Mouse (Mus musculus) thymus, adult 18-20 months (tissue): Measurements from ENCODE around the gene Magi3.
A peak's percentile ranks its signal among the peaks of the same experiment; 100 is the strongest.

Source experiments
- DNase-seq, 2 experiments: peaks; one replicate each; pipeline ENCODE4 v3.0.0; 2022; ENCODE audit warnings: mixed read lengths in 2 of 2

Magi3 gene

DNA sequence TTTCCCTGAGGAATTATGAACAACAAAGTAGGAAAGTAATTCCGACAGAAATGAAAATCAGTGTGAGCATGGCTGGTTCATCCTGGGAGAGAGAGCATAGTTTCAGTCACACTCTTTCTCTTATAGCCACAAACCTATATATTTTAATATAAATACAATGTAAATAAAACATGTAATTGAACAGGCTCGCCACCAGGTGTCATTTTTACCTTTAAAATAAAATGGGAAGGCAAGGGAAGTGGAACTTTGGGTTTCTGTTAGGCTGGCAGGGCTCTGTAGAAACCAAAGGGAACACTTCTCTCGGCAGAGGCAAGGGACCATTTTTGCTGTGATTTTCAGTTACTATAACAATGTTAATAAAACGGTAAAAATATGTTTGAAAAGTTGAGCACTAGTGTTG, 200.7 kb downstream of the Magi3 start:
- no peak for DNase-seq

DNA sequence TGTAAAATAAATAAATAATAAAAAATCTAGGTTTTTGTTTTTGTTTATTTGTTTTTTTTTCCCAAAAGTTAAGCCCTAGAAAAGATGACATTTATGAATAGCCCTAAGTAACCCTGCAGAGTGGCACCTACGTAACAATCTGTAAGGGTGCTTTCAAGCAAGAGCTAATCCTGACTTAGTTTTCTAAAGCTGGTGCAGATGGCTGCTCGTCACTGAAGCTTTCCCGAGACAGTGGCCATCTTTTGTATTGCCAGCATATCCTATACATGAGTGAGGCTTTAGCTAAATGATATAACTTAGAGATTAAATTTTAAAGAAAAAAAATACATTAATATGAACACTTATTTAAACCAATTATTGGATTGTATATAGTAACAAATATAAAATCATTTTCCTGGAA, 202.2 kb downstream of the Magi3 start:
- no peak for DNase-seq

DNA sequence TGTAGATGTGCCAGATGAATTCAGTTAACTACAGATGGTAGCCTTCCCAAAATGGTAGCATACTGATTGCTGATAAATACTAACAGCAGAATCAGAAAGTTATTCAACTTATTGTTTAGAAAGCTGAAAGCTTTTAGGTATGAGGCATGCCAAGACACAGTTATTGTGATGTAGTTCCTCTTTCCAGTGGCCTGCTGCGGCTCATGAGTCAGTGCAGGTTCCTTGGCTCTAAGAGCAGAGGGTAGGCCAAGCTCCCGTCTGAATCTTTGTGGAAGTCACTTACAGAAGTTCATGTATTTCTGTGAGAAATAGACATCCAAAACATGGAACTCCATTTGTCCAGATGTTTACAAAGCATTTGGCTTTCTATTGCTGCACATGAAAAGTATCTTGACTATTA, 208.2 kb downstream of the Magi3 start:
- no peak for DNase-seq

DNA sequence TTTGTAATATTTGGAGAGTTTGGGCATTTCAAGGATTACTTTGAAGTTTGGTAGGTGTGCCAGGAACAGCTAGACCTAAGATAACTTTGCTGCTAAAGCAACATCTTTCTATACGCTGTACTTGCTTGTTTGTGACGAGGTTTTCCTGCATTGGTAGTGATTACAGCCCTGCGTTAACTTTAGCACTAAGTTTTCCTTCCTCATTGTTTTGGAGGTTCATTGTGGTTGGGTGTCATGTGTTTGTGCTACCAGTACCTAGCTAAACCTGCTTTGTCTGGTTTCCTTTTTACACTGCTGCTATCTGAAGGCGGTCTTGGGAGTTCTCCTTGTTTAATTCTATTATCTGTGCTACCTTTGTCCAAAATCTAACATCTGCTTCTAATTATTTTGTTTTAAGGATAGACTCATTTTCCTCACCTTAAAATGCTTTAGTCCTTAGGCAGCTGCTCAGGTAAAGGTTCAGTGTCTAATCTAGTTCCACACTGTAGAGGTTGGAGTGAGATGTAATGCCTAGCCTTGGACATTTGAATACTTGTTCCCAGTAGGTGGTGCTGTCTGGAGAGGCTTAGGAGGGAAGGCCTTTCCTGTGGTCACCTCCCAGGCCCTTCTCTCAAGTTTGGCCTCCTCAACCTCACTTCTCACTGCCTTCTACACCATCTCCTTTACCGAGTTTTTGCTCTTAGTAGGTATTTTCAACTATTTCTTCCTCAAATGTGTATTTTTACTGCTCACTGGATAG, 210.1 kb downstream of the Magi3 start:
- no peak for DNase-seq

DNA sequence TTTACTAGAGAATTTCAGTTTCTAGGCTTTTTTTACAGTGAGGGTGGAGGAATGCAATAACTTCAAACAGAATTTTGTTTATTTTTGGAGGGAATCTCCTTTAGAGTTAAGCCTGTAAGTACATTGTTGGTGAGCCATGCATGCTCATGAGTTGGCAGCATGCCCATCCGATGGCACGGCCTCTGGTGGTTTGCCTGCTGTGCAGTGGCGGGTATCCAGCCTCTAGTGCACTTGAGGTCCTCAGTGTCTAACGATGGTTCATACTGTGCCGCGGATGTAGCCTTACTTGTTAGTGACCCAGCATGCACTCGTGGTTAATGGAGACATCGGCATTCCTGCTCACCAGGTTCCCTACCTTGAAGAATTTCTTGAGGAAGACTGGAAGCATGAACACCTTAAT, 212.7 kb downstream of the Magi3 start:
- no peak for DNase-seq

DNA sequence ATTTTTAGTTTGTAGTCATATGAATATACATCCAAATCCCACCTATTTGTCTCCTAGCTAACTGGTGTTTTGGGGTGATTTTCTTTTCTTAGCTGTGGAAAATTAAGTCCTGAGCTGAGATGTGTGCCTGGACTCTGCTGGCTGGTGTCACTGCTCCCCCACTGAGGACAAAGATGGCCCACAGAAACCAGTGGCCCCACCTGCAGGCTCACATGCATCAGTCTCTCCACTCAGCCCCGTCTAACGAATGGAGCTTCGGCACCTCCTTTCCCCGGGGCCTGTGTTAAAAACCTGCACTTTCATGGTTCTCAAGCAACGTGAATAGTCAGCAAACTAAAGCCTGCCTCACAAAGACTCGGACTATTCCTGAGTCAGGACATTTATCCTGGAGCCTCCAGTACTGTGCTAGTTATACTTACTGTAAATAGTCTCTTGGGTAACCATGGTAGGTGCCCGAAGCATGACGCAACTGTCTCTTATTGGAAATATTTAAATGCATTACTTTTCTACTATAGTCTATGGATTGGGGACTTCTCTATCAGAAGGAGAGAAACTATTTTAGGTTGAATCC, 213.2 kb downstream of the Magi3 start:
- no peak for DNase-seq

DNA sequence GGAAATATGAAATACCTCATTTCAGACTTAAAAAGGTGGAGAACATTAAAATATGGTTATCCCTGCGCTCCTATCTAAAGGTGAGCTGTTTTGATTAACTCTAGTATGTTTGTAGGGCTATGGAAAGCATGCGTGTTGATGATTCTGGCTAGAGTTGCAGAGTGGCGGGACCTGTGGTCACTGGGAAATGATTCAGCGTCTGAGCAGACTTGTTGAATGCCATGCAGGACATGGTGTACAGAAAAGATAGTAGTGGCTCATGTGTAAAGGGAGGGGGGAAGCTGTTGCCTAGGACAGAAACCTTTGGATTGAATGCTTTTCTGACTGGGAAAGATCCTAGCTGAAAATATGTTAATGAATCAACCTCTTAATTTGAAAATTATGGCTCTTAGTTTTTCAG, 221.4 kb downstream of the Magi3 start:
- no peak for DNase-seq

DNA sequence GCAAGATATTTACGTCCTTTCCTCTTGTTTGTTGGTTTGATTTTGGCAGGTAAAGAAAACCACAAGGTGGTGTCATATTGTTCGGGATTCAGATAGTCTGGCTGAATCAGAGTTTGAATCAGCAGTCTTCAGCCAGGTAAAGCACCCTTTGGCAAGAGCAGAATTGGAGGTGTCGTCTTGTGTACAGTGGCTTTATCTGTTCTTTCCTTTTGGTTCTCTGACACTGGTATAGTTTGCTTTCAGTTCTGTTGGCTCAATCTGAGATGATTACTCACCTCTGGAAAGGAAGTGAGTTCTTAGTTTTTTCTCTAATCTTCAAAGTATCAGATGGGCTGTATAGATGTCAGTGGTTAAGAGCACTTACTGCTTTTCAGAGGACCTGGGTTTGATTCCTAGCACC, 228.9 kb downstream of the Magi3 start:
- DNase-seq, result no peak

DNA sequence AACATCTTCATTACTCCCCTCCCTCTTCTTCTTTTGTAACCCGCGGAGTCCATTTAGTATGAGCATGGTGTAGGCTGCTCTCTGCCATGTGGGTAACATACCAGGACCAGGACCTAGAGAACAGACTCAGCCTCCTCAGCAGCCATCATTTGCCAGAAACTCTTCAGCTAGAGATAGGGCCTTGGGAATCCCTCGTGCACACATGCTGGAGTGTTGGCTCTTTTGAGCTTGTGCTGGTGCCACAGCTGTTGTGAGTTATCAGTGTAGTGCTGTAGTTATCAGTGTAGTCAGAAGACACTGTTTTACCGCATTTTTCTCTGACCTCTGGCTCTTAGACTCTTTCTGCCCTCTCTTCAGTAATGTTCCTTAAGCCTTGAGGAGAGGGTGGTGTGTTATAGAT, 230.8 kb downstream of the Magi3 start:
- no peak for DNase-seq

DNA sequence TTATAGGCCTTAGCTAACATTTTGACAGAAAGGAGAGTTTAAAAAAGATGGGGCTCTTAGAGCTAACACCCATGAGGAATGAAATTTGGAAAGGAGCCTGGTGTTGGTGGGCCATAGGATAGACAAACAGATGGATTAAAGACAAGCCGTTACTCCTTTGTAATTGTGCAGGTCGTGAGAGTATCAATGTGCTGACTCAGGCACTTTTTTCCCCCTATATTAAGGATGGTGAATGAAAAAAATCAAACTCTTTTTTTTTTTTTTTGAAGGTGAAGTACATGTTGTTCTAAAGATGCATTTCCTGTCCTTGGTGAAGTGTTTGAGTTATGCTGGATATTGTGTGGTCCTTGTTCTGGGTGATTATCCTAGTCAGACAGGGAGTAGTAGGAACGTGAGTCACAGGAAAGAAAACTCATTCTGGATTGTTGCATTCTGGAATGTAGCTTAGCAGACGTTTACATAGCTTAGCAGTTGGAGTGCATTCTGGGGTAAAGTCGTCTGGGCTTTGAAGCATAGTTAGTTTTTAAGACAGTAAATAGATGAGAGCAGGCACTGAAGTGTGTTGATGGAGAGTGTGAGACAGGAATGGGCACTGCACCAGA, 232.2 kb downstream of the Magi3 start:
- no peak for DNase-seq

DNA sequence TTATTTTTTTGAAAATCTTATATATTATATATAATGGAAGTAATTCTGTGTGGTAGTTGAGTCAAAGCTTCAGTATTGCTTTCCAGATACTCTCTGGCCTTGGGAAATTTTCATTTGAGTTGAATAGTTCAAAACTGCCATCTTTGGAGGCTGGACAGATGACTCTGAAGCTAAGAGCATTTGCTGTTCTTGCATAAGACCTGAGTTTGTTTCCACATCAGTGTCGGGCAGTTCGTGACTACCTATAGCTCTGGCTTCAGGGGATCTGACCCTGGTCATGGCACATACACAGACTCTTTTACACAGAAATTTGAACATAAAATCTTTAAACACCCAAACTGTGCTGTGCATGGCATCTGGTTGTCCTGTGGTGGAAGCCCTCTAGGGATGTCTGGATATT, 235.0 kb downstream of the Magi3 start:
- DNase-seq, result no peak

DNA sequence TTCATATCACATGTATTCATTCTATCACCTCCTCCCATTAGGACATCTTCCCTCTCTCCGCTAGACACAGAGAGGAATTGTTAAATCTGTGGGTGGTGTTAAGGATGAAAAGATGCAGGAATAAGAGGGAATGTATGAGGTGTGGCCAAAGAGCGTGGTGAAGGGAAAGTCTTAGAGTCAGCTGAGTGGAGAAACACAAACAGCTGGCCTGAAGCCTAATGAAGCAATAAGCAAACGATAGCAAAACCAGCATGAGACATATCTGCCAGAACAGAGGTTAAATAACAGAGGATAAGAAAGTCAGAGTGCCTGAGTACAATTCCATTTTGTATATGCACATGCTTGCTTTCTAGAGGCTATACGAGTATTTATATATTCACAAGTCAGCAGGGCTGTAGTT, 235.6 kb downstream of the Magi3 start:
- no peak for DNase-seq

DNA sequence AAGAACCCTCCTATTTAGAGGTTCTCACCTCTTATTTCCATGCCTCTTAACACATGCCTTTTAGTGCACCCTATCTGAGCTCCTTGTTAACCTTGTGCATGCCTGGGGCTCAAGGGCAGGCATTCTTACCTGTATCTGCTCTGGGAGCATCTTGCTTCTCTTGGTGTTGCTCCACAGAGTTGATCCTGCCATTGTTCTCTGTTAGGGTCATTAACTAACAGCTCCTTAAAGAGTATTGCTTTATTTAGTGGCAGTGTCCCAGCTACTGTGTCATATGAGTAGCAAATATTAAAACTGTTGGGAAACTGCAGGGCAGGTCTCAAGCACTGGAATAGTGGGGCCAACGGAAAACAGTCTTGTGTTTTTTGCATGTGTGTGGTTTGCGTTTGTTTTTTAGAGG, 249.0 kb downstream of the Magi3 start:
- DNase-seq, result no peak

DNA sequence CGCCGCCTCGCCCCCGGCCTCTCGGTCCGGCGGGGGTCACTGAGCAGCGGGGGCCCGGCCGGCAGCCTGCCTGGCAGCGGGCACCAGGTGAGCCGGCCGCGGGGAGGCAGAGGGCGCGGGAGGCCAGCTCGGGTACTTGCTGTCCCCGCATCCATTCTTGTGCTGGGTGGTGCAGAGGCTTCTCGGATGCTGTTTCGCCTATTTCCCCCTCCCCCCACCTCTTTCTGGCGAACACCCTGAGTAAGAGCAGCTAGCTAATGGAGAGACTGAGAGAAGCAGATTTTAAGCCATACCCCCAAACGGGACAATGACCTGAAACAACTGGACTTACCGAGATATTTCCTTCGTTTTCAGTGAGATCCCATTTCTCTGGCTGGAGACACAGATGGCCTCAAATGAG, 251.5 kb downstream of the Magi3 start:
- DNase-seq, result peak in 1 of 2 experiments; percentile 27

DNA sequence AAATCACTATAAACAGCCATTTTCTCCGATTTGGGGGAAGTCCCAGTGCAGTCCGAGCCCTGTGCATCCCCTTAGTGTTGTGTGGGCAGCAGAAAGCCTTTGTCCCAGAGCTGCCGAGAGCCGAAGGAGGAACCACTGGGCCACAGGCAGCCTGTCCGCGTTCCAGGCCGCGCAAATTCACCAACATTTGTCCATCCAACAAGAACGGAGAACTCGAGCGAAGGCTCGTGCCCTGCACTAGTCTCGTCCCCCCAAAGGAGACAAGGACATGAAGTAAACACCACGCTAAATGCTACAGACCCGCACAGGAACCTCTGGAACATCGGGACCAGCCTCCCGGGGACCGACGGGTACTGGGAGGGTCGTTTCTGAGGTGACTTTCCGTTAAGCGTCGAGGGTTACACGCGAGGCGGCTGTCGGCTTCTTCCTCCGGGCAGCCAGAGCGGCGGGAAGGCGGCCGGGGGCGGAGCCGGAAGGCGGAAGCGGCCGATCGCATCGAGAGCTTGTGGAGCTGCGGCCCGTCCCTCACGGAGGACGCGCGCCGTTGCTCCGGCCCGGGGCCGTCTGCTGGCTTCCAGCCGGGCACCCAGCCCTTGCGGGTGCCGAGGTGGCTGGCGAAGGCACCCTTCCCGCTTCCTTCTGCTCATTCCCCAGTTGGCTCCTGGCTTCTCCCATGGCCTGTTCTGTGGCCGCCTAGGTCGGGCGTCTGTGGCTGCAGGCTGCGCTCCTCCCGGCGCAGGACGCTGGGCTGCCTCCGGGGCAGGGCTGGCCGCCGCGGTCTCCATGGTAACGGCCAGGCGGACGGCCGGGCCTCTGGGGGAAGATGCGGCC, 252.1 kb downstream of the Magi3 start, which contains the start of gene Phtf1:
Gene Phtf1, plus strand, starts transcription at position 250 of the 831 bp plus-strand sequence.
- peak; percentile 74 to 78 for DNase-seq

DNA sequence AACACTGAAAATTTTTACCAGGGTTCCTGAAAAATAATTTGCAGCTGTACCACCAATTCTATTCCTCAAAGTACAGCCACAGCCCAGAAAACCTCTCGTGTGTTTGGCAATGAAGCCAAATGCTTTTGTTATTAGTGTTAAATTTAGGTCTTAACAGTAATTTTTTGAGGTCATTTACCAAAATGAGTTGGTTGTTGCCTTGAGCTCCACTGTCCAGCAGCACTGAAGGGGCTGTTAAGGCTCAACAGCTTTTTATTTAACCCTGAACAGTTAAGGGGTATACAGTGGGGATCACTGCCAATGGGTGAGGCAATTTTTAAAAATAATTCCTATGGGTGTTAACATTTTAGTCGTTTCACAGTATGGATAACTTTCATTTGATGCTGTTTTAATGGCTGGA, 252.9 kb downstream of the Magi3 start:
- DNase-seq, result no peak
